Mouse (Mus musculus) right cerebral cortex, postnatal 25 days (tissue): ENCODE measurements at regions not wholly inside any gene's neighbourhood (a gene's known extent, or its start where the extent isn't known, plus 50 kb on each side); places are given as distances from the start of the nearest gene placed in this dataset.

Experiments
- DNase-seq: peaks from one replicate; pipeline ENCODE4 v3.0.0; 2022

GRCm38 (mm10) chr13:44363016-44363415 lies 366.3 kb upstream of the Jarid2 start:
- DNase-seq, result no peak

- no peak for DNase-seq
Measured at GRCm38 (mm10) chr13:44369301-44369700, 360.0 kb upstream of the Jarid2 start.

GRCm38 (mm10) chr13:44372361-44372877 lies 356.9 kb upstream of the Jarid2 start:
- DNase-seq, result no peak

- DNase-seq, result no peak
Measured at GRCm38 (mm10) chr13:44375476-44376159, 353.7 kb upstream of the Jarid2 start.

GRCm38 (mm10) chr13:44376160-44376488 lies 353.1 kb upstream of the Jarid2 start:
- DNase-seq, result no peak

GRCm38 (mm10) chr13:44381721-44382450 lies 347.4 kb upstream of the Jarid2 start:
- DNase-seq, result no peak

GRCm38 (mm10) chr13:44383322-44383721 lies 346.0 kb upstream of the Jarid2 start:
- DNase-seq, result no peak

GRCm38 (mm10) chr13:44386767-44387166 lies 342.5 kb upstream of the Jarid2 start:
- no peak for DNase-seq

- no peak for DNase-seq
Measured at GRCm38 (mm10) chr13:44389696-44390095, 339.6 kb upstream of the Jarid2 start.

- no peak for DNase-seq
Measured at GRCm38 (mm10) chr13:44390666-44391390, 338.4 kb upstream of the Jarid2 start.

GRCm38 (mm10) chr13:44394016-44394415 lies 335.3 kb upstream of the Jarid2 start:
- no peak for DNase-seq

GRCm38 (mm10) chr13:44398613-44399369 lies 330.5 kb upstream of the Jarid2 start:
- peak; percentile 63 for DNase-seq

GRCm38 (mm10) chr13:44399370-44399685 lies 329.9 kb upstream of the Jarid2 start:
- no peak for DNase-seq

GRCm38 (mm10) chr13:44399831-44400321 lies 329.4 kb upstream of the Jarid2 start:
- DNase-seq, result no peak

- no peak for DNase-seq
Measured at GRCm38 (mm10) chr13:44404010-44404575, 325.2 kb upstream of the Jarid2 start.

GRCm38 (mm10) chr13:44407307-44407706 lies 322.0 kb upstream of the Jarid2 start:
- DNase-seq, result no peak

GRCm38 (mm10) chr13:44408619-44408959 lies 320.7 kb upstream of the Jarid2 start:
- DNase-seq, result no peak

GRCm38 (mm10) chr13:44408960-44409719 lies 320.1 kb upstream of the Jarid2 start:
- DNase-seq, result no peak

- no peak for DNase-seq
Measured at GRCm38 (mm10) chr13:44409720-44410047, 319.6 kb upstream of the Jarid2 start.

- DNase-seq, result no peak
Measured at GRCm38 (mm10) chr13:44411781-44412496, 317.3 kb upstream of the Jarid2 start.

- DNase-seq, result no peak
Measured at GRCm38 (mm10) chr13:44413305-44413704, 316.0 kb upstream of the Jarid2 start.
